Mouse (Mus musculus) megakaryocyte progenitor cell, adult 5-6 weeks (primary cell): ENCODE data around the gene Ifngr1. TPM values are rescaled to one million over a fixed set of nuclear protein-coding genes. Genes with fewer than 3 reads are reported as not detected.

Experiments used
- ATAC-seq: replicated peaks from 2 replicates; pipeline ENCODE4 v1.8.0; 2016; ENCODE audit warnings: mild to moderate bottlenecking, moderate TSS enrichment, inconsistent platforms; ENCODE audit not compliant: poor library complexity
- total RNA-seq, 2 experiments: library from RNA; stranded (forward) in 1 of 2; stranded (reverse) in 1 of 2; fragments of 157-497, 149-512 nt in 1 of 2; fragments of 200-1000 nt in 1 of 2; gene quantifications; 2 replicates each; pipeline versions ENCODE4 v1.2.3 to v1.2.4; 2015 to 2017

The Ifngr1 gene
- total RNA-seq, 2 experiments from 2014 or later: 295 to 439 TPM

GRCm38 (mm10) chr10:19631616-19632195, 40.0 kb downstream of the Ifngr1 start:
- no peak for ATAC-seq

GRCm38 (mm10) chr10:19638851-19639250, 47.1 kb downstream of the Ifngr1 start:
- no peak for ATAC-seq

GRCm38 (mm10) chr10:19639630-19640029, 47.9 kb downstream of the Ifngr1 start:
- ATAC-seq: no peak

GRCm38 (mm10) chr10:19645119-19645518, 53.4 kb downstream of the Ifngr1 start:
- no peak for ATAC-seq

GRCm38 (mm10) chr10:19657426-19657825, 65.7 kb downstream of the Ifngr1 start:
- ATAC-seq: no peak

Other genes with a start within 250 kb of the Ifngr1 start
- gene Olig3, start 235.4 kb upstream of the Ifngr1 start, total RNA-seq (2015): not detected in 2 replicates
- not detected in 2 replicates for gene Olig3, start 235.4 kb upstream of the Ifngr1 start, total RNA-seq (2017)
- 4.3 and 4.6 TPM in 2 replicates for gene Il22ra2, start 30.0 kb downstream of the Ifngr1 start, total RNA-seq (2015)
- gene Il22ra2, start 30.0 kb downstream of the Ifngr1 start, total RNA-seq (2017): 3.2 and 7.7 TPM in 2 replicates
- 0.25 TPM in 1 of 2 replicates, not detected in the other for gene Il20ra, start 120.6 kb downstream of the Ifngr1 start, total RNA-seq (2015)
- 0.14 and 0.67 TPM in 2 replicates for gene Il20ra, start 120.6 kb downstream of the Ifngr1 start, total RNA-seq (2017)